Mouse (Mus musculus): ENCODE data around the gene Igfn1. TPM values are rescaled to one million over a fixed set of nuclear protein-coding genes. Genes with fewer than 3 reads are reported as not detected.

Igfn1 gene
- polyA plus RNA-seq, 1 experiment from 2014 or later = not detected

- ATAC-seq (replicated peaks; ENCODE audit: insufficient number of reproducible peaks, insufficient read depth, low FRiP score, low read depth) = no peak
- peaks cover 12% of the 10 kb centered on the region; the same call in 1 of the 2 replicates for H3K36me3 ChIP-seq
- no peak overlapping the region for H3K9ac ChIP-seq
- H3K4me3 ChIP-seq = no peak overlapping the region
- H3K27ac ChIP-seq = no peak overlapping the region
- H3K4me1 ChIP-seq (replicated peaks) = peaks cover 8% of the 10 kb centered on the region
- no peak overlapping the region for H3K4me2 ChIP-seq
- H3K9me3 ChIP-seq (replicated peaks) = no peaks in the 10 kb centered on the region
- H3K27me3 ChIP-seq = 0 out of 2 replicates have a peak, but pooled peaks cover 13% of the 10 kb centered on the region
- WGBS = 65% methylated on average over 5 of the region's 5 CpGs
Observed at GRCm38 (mm10) chr1:136038746-136039538, 32.8 kb upstream of the Igfn1 start.

GRCm38 (mm10) chr1:136032961-136033360 is 26.8 kb upstream of the Igfn1 start:
- H3K9ac ChIP-seq = no peak overlapping the region
- no peaks in the 10 kb centered on the region for H3K27me3 ChIP-seq
- H3K27ac ChIP-seq = no peak overlapping the region
- H3K4me1 ChIP-seq (replicated peaks) = 0 out of 2 replicates have a peak, but pooled peaks cover 3% of the 10 kb centered on the region
- 42% methylated on average over 7 of the region's 7 CpGs for WGBS
- H3K9me3 ChIP-seq (replicated peaks) = no peaks in the 10 kb centered on the region
- ATAC-seq (replicated peaks; ENCODE audit: insufficient number of reproducible peaks, insufficient read depth, low FRiP score, low read depth) = no peak
- no peak overlapping the region for H3K4me2 ChIP-seq
- H3K36me3 ChIP-seq = peaks cover 49% of the 10 kb centered on the region
- H3K4me3 ChIP-seq = no peak overlapping the region

GRCm38 (mm10) chr1:136031697-136032096 is 25.6 kb upstream of the Igfn1 start:
- Histone ChIP-seq H3K4me3 (no peak overlapping the region), H3K9ac (no peak overlapping the region), H3K4me1 (replicated peaks) (0 out of 2 replicates have a peak, but pooled peaks cover 3% of the 10 kb centered on the region), H3K4me2 (no peak overlapping the region), H3K36me3 (peaks cover 61% of the 10 kb centered on the region), H3K9me3 (replicated peaks) (no peaks in the 10 kb centered on the region), H3K27ac (no peak overlapping the region), H3K27me3 (no peaks in the 10 kb centered on the region)
- ATAC-seq (replicated peaks; ENCODE audit: insufficient number of reproducible peaks, insufficient read depth, low FRiP score, low read depth) = no peak
- WGBS = 79% methylated on average over 8 of the region's 8 CpGs

- H3K27ac ChIP-seq = no peak overlapping the region
- no peak overlapping the region for H3K4me2 ChIP-seq
Observed at GRCm38 (mm10) chr1:136030201-136030600, 24.1 kb upstream of the Igfn1 start.

GRCm38 (mm10) chr1:136018390-136019189 is 12.4 kb upstream of the Igfn1 start:
- ATAC-seq (replicated peaks; ENCODE audit: insufficient number of reproducible peaks, insufficient read depth, low FRiP score, low read depth) = peak; percentile 33
- Histone ChIP-seq H3K9ac (peak overlapping the region; percentile 80), H3K36me3 (peaks cover 22% of the 10 kb centered on the region; the same call in 1 of the 2 replicates), H3K4me3 (peak overlapping the region; percentile 82), H3K4me1 (replicated peaks) (peaks cover 11% of the 10 kb centered on the region), H3K27ac (peak overlapping the region; percentile 55), H3K9me3 (replicated peaks) (no peaks in the 10 kb centered on the region), H3K27me3 (no peaks in the 10 kb centered on the region), H3K4me2 (peak overlapping the region; percentile 84)
- WGBS = 5% methylated on average over 24 of the region's 24 CpGs

More at GRCm38 (mm10) chr1:136030201-136030600, 24.1 kb upstream of the Igfn1 start:
- H3K27me3 ChIP-seq = no peaks in the 10 kb centered on the region
- H3K9me3 ChIP-seq (replicated peaks) = no peaks in the 10 kb centered on the region
- peaks cover 76% of the 10 kb centered on the region for H3K36me3 ChIP-seq
- 62% methylated on average over 7 of the region's 7 CpGs for WGBS
- H3K9ac ChIP-seq = no peak overlapping the region
- no peak for ATAC-seq (replicated peaks; ENCODE audit: insufficient number of reproducible peaks, insufficient read depth, low FRiP score, low read depth)
- H3K4me1 ChIP-seq (replicated peaks) = 0 out of 2 replicates have a peak, but pooled peaks cover 3% of the 10 kb centered on the region
- no peak overlapping the region for H3K4me3 ChIP-seq

- Histone ChIP-seq H3K27me3 (no peaks in the 10 kb centered on the region), H3K9me3 (replicated peaks) (no peaks in the 10 kb centered on the region), H3K36me3 (peaks cover 15% of the 10 kb centered on the region; the same call in 1 of the 2 replicates), H3K4me2 (peak overlapping the region; percentile 84), H3K4me1 (replicated peaks) (peaks cover 15% of the 10 kb centered on the region), H3K9ac (peak overlapping the region; percentile 80), H3K4me3 (peak overlapping the region; percentile 82), H3K27ac (peak overlapping the region; percentile 55)
- ATAC-seq (replicated peaks; ENCODE audit: insufficient number of reproducible peaks, insufficient read depth, low FRiP score, low read depth) = peak; percentile 98
- under 1% methylated on average over 22 of the region's 22 CpGs for WGBS
Observed at GRCm38 (mm10) chr1:136017907-136018313, 11.8 kb upstream of the Igfn1 start.

- no peak overlapping the region for H3K9ac ChIP-seq
- peak overlapping the region; percentile 82 for H3K4me3 ChIP-seq
- ATAC-seq (replicated peaks; ENCODE audit: insufficient number of reproducible peaks, insufficient read depth, low FRiP score, low read depth) = no peak
- H3K4me2 ChIP-seq = peak overlapping the region; percentile 84
- H3K36me3 ChIP-seq = peaks cover 10% of the 10 kb centered on the region; the same call in 1 of the 2 replicates
- no peak overlapping the region for H3K27ac ChIP-seq
- peaks cover 15% of the 10 kb centered on the region for H3K4me1 ChIP-seq (replicated peaks)
- no peaks in the 10 kb centered on the region for H3K9me3 ChIP-seq (replicated peaks)
- WGBS = 82% methylated on average over 2 of the region's 2 CpGs
- H3K27me3 ChIP-seq = no peaks in the 10 kb centered on the region
Observed at GRCm38 (mm10) chr1:136017307-136017706, 11.2 kb upstream of the Igfn1 start.

- H3K4me1 ChIP-seq (replicated peaks) = peaks cover 18% of the 10 kb centered on the region
- WGBS = 43% methylated on average over 2 of the region's 2 CpGs
- H3K27ac ChIP-seq = no peak overlapping the region
- ATAC-seq (replicated peaks; ENCODE audit: insufficient number of reproducible peaks, insufficient read depth, low FRiP score, low read depth) = no peak
- no peak overlapping the region for H3K9ac ChIP-seq
- H3K27me3 ChIP-seq = no peaks in the 10 kb centered on the region
- H3K4me3 ChIP-seq = no peak overlapping the region
- no peak overlapping the region for H3K4me2 ChIP-seq
- H3K9me3 ChIP-seq (replicated peaks) = no peaks in the 10 kb centered on the region
- no peaks in the 10 kb centered on the region for H3K36me3 ChIP-seq
Observed at GRCm38 (mm10) chr1:136014796-136015502, 8.8 kb upstream of the Igfn1 start.

GRCm38 (mm10) chr1:136013513-136013912 is 7.4 kb upstream of the Igfn1 start:
- 57% methylated on average over 4 of the region's 4 CpGs for WGBS
- no peak overlapping the region for H3K4me2 ChIP-seq
- no peaks in the 10 kb centered on the region for H3K9me3 ChIP-seq (replicated peaks)
- H3K27ac ChIP-seq = no peak overlapping the region
- ATAC-seq (replicated peaks; ENCODE audit: insufficient number of reproducible peaks, insufficient read depth, low FRiP score, low read depth) = no peak
- peaks cover 10% of the 10 kb centered on the region for H3K4me1 ChIP-seq (replicated peaks)
- no peaks in the 10 kb centered on the region for H3K36me3 ChIP-seq
- no peak overlapping the region for H3K4me3 ChIP-seq
- no peaks in the 10 kb centered on the region for H3K27me3 ChIP-seq
- H3K9ac ChIP-seq = no peak overlapping the region

GRCm38 (mm10) chr1:136010247-136010646 is 4.1 kb upstream of the Igfn1 start:
- ATAC-seq (replicated peaks; ENCODE audit: insufficient number of reproducible peaks, insufficient read depth, low FRiP score, low read depth) = no peak
- WGBS = 90% methylated on average over 4 of the region's 4 CpGs
- H3K27ac ChIP-seq = no peak overlapping the region
- H3K4me3 ChIP-seq = no peak overlapping the region
- no peaks in the 10 kb centered on the region for H3K9me3 ChIP-seq (replicated peaks)
- H3K27me3 ChIP-seq = no peaks in the 10 kb centered on the region
- H3K9ac ChIP-seq = no peak overlapping the region
- H3K36me3 ChIP-seq = no peaks in the 10 kb centered on the region
- H3K4me1 ChIP-seq (replicated peaks) = peaks cover 15% of the 10 kb centered on the region
- H3K4me2 ChIP-seq = no peak overlapping the region

GRCm38 (mm10) chr1:136008159-136008533 is 2.0 kb upstream of the Igfn1 start:
- no peak for ATAC-seq (replicated peaks; ENCODE audit: insufficient number of reproducible peaks, insufficient read depth, low FRiP score, low read depth)
- Histone ChIP-seq H3K4me1 (replicated peaks) (peaks cover 12% of the 10 kb centered on the region), H3K4me2 (peak overlapping the region; percentile 89), H3K27ac (no peak overlapping the region), H3K9ac (0 out of 2 replicates have a peak overlapping the region, but pooled peaks have one; percentile 54), H3K27me3 (no peaks in the 10 kb centered on the region), H3K9me3 (replicated peaks) (no peaks in the 10 kb centered on the region), H3K36me3 (no peaks in the 10 kb centered on the region), H3K4me3 (peak overlapping the region; percentile 52)
- 15% methylated on average over 8 of the region's 8 CpGs for WGBS

Measured in heart, embryonic 15.5 days (tissue).